Mouse (Mus musculus): ENCODE data around the gene Ndufaf2. TPM values are rescaled to one million over a fixed set of nuclear protein-coding genes. Genes with fewer than 3 reads are reported as not detected.

Gene Ndufaf2
- polyA plus RNA-seq (2014; fragmentation: Illumina TruSeq; extraction: RNeasy Lipid Tissue Mini Kit (QIAGEN cat#74804); ENCODE audit: low read depth, low replicate concordance) = 119 TPM

DNA sequence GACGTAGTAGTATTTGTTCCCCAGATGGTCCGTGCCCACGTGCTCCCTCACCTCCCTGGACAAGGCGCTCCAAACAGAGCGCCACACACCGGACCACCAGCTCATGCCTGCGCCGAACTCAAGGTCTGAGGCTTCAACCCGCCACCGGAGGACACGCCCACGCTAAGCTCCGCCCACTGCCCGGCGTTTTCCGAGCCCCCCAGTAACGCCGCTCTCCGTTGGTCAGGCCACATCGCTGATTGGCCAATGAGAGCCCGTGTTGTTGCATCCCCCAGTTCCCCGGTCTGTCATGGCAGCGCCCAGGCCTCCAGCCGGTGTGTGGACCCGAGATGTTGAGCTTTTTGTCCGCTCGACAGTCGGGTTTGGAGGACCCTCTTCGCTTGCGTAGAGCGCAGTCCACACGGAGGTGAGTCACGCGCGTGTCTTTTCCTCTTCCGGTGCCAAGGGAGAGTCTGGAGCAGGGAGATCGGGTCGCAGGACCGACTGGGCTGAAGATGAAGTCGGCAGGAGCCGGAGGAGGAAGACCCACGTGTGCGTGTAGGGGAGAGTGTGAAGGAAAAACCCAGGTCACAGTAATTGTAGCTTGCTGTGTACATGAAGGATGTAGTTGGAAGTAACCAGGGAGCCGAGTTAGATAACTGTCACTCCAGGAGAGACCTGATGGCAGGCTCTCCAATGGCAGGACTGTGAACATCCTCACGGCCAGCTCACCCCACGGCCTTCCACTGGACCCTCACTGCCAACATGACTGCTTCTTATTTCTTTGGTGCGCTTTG lies at the start of gene Ndufaf2, which contains the start of gene Ercc8:
TSS of gene Ndufaf2 (minus strand) at position 159 of the 776 bp plus-strand sequence.
TSS of gene Ercc8 (plus strand) at position 267 of the 776 bp plus-strand sequence.

DNA sequence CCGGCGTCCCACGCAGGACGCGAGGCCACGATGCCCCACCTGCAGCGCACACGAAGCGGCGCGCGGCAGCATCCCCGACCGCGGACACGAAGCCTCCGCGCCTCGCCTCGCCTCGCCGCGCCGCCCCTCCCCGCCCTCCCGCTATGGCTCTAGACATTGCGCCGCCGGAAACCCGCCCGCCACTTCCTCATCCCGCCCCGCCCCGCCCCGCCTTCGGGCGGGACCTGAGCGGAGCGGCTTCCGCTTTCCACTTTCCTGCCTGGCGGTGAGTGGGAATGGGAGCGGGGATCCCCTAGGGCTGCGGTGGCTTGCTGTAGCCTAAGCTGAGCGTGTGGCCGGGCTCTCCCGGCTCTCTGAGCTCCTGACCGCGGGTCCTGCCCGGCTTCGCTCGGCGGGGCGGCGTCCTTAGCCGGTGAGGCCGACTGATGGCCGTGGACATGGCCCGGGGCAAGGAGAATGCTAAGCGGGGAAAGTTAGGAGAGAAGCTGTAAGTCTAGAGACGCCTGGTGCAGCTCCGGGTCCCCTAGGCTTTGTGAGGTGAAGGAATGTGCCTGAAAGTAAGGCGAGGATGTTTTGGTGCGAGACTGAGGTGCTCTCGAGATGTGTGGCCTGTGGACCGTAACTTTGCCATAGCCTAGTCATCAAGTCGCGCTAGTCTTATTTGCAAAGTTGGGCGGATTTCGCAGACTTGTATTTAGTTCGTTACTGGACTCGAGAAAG lies 114.0 kb downstream of the Ndufaf2 start, which contains the start of gene Smim15:
TSS of gene Smim15 (plus strand) at position 225 of the 720 bp plus-strand sequence.

Other genes with a start within 250 kb of the Ndufaf2 start
- gene Smim15, start 114.2 kb downstream of the Ndufaf2 start, polyA plus RNA-seq (2014; fragmentation: Illumina TruSeq; extraction: RNeasy Lipid Tissue Mini Kit (QIAGEN cat#74804); ENCODE audit: low read depth, low replicate concordance) = 162 TPM
- 6.3 TPM for gene Ercc8, start 108 bp upstream of the Ndufaf2 start, polyA plus RNA-seq (2014; fragmentation: Illumina TruSeq; extraction: RNeasy Lipid Tissue Mini Kit (QIAGEN cat#74804); ENCODE audit: low read depth, low replicate concordance)
- gene Elovl7, start 55.8 kb upstream of the Ndufaf2 start, polyA plus RNA-seq (2014; fragmentation: Illumina TruSeq; extraction: RNeasy Lipid Tissue Mini Kit (QIAGEN cat#74804); ENCODE audit: low read depth, low replicate concordance) = 8.0 TPM
- 0.87 TPM for gene Depdc1b, start 157.7 kb upstream of the Ndufaf2 start, polyA plus RNA-seq (2014; fragmentation: Illumina TruSeq; extraction: RNeasy Lipid Tissue Mini Kit (QIAGEN cat#74804); ENCODE audit: low read depth, low replicate concordance)